Mouse (Mus musculus) lung, embryonic 14.5 days (tissue): ENCODE measurements around the gene Mark1. TPM values are rescaled to one million over a fixed set of nuclear protein-coding genes. Genes with fewer than 3 reads are reported as not detected.

Source experiments
- ATAC-seq: fragments of 200-750 bp; cut with Nextera tagmentation; 2 replicates; pipeline ENCODE4 v1.8.0; 2017; ENCODE audit warnings: mild to moderate bottlenecking, moderate TSS enrichment, moderate library complexity; ENCODE audit not compliant: insufficient read depth
- DNase-seq: peaks from one replicate; pipeline ENCODE4 v3.0.0-alpha.2; 2015
- H3K27ac ChIP-seq: fragments of 300-500 bp; sonication (generic); 2 replicates; pipeline ENCODE4 v1.5.1; 2014; ENCODE audit warnings: low read depth, mild to moderate bottlenecking, moderate library complexity
- H3K27me3 ChIP-seq: fragments of 300-500 bp; sonication (generic); 2 replicates; pipeline ENCODE4 v1.6.1; 2014; ENCODE audit warnings: low read length, control low read depth; ENCODE audit not compliant: insufficient read depth
- H3K36me3 ChIP-seq: fragments of 300-500 bp; sonication (generic); 2 replicates; pipeline ENCODE4 v1.6.1; 2014; ENCODE audit warnings: control low read depth; ENCODE audit not compliant: insufficient read depth
- H3K4me1 ChIP-seq: fragments of 300-500 bp; sonication (generic); 2 replicates; pipeline ENCODE4 v1.6.1; 2014; ENCODE audit warnings: antibody characterized with exemption, control low read depth; ENCODE audit not compliant: insufficient read depth
- H3K4me2 ChIP-seq: fragments of 300-500 bp; sonication (generic); 2 replicates; pipeline ENCODE4 v1.6.1; 2014; ENCODE audit warnings: mild to moderate bottlenecking
- H3K4me3 ChIP-seq: fragments of 300-500 bp; sonication (generic); 2 replicates; pipeline ENCODE4 v1.5.1; 2014; ENCODE audit warnings: low read depth, low read length
- H3K9ac ChIP-seq: fragments of 300-500 bp; sonication (generic); 2 replicates; pipeline ENCODE4 v1.6.1; 2014
- H3K9me3 ChIP-seq: fragments of 300-500 bp; sonication (generic); 2 replicates; pipeline ENCODE4 v1.6.1; 2016; ENCODE audit warnings: low read depth, low read length, control low read depth
- CTCF ChIP-seq: IDR thresholded peaks from 2 replicates; pipeline ENCODE4 v1.5.1; 2016; ENCODE audit warnings: antibody characterized with exemption, low read depth
- WGBS: fragments of 180-500 bp; shearing (Covaris S2); extraction: QIAGEN DNeasy Blood & Tissue Kit; methylation state at CpG from one replicate; pipeline ENCODE4 v1.1.7; 2014; 5-methylcytosine and 5-hydroxymethylcytosine counted together
- polyA plus RNA-seq: library from polyadenylated mRNA; unstranded; fragments of >200 nt; fragmentation: Nextera tagmentation; extraction: Ambion mirVana; gene quantifications from 2 replicates; pipeline ENCODE4 v1.2.1, GENCODE M21; 2014

The Mark1 gene
- polyA plus RNA-seq, 1 experiment from 2014 or later: 3.0 TPM

DNA sequence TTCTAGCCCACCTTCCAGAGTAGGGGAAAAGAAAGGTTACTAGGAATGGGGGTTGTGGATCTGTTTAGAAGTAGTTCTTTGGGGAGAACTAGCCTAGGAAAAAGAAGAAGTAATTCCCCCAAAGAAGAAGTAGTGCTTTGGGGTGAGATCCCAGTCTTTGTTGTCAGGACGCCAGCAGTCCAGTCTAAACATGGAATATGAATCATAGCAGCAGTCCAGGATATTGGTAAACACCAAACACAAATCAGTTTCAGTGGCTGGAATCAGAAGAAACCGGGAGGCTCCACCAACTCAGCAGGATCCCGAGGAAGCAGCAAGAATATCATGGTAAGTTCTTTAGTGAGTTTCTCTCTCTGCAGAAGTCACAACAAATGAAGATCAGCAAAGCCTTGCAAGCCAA lies 13.2 kb upstream of the Mark1 start:
- WGBS: 64% methylated on average over 3 of the region's 3 CpGs
- DNase-seq: no peak

DNA sequence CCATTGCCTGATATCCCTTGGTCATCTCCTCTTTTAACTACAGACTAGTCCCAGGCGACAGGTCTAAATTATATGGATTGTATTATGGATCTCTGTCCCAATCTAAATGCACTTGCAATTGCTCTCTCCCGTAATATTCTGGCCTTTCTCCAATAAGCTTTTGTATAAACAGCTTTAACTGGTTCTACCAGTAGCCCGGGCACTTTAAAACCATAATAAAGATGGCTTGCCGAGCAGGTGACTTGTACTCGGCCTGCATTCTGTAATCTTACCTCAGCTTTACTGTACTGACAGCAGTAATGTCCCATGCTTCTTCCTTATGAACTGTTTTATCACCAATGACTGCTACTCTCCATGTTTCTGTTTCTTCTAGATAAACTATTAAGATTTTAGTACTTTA lies 7.7 kb upstream of the Mark1 start:
- DNase-seq: peak; percentile 54
- H3K36me3 ChIP-seq: no peaks in the 10 kb centered on the region
- no peak overlapping the region for H3K4me2 ChIP-seq
- WGBS: 54% methylated on average over 5 of the region's 5 CpGs
- H3K9ac ChIP-seq: no peak overlapping the region
- no peaks in the 10 kb centered on the region for H3K4me1 ChIP-seq
- no peak overlapping the region for H3K4me3 ChIP-seq
- no peak for ATAC-seq
- H3K27me3 ChIP-seq: no peaks in the 10 kb centered on the region
- no peak overlapping the region for H3K27ac ChIP-seq
- no peaks in the 10 kb centered on the region for H3K9me3 ChIP-seq
- TF ChIP-seq CTCF: no peak

More for the DNA sequence above, 13.2 kb upstream of the Mark1 start:
- Histone ChIP-seq H3K27ac (no peak overlapping the region), H3K36me3 (no peaks in the 10 kb centered on the region), H3K9me3 (no peaks in the 10 kb centered on the region), H3K27me3 (no peaks in the 10 kb centered on the region), H3K9ac (no peak overlapping the region), H3K4me2 (no peak overlapping the region), H3K4me3 (no peak overlapping the region), H3K4me1 (no peaks in the 10 kb centered on the region)
- no peak for ATAC-seq
- TF ChIP-seq CTCF: no peak

DNA sequence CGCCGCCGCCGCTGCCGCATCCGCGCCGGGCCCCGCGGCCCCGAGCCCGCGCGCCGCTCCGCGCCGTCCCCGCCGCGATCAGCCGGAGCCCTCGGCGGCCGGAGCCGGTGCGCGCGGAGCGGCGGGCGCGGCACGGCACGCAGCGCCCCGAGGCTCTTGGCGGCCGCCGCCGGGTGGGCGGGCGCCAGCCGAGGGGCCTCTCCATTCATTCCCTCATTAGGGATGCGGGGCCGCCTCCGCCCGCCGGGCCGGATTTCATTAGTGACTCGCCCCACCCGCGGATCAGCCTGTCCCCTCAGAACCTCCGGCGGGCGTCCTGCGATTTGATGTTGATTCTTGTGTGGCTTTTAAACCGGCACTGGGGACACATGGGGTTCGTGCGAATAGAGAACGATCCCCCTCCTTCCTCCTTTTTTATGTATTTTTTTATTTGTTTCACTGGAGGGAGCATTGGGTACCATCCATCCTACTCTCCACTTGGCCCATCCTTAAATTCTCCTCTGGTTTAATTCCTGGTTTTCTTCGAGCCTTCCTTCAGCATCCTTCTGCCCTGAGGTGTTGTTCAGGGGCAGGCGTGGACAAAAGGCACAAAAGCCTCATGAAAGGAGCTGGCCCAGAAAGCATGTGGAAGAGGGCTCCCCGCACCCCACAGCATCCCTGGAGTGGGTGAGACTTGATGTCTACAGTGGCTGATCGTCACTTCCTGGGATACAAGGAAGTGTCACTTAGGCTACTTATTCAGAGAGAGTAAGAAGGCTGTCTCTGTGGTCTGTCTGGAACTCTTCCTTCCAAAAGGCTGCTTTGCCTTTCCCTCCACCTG lies 620 bp upstream of the Mark1 start:
- H3K9ac ChIP-seq: peak overlapping the region; percentile 87
- no peaks in the 10 kb centered on the region; the same call in none of the 2 replicates for H3K4me1 ChIP-seq
- H3K27ac ChIP-seq: no peak overlapping the region
- DNase-seq: peak; percentile 78
- no peaks in the 10 kb centered on the region for H3K36me3 ChIP-seq
- peak; percentile 62 for ATAC-seq
- H3K4me2 ChIP-seq: peak overlapping the region; percentile 85
- H3K9me3 ChIP-seq: no peaks in the 10 kb centered on the region
- 1% methylated on average over 41 of the region's 65 CpGs for WGBS
- peaks cover 11% of the 10 kb centered on the region; the same call in 1 of the 2 replicates for H3K27me3 ChIP-seq
- H3K4me3 ChIP-seq: peak overlapping the region; percentile 73
- no peak for TF ChIP-seq CTCF

DNA sequence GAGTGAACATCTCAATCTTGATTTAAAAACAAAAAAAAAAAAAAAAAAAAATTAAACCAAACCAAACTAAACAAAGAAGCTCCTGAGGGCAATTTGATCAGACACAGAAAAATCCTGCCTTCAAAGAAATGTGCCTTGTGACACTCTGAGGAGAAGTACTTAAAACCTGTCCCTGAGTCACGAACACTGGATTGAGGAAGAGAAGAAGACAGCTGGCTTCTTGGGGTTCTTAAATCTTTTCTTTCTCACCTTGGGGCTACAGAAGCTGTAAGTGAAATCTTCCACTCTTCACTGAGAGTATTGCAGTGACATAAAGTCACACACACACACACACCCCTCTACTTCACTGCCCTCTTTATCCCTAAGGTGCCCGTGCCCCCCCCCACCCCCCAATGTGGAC lies 739 bp downstream of the Mark1 start:
- Histone ChIP-seq H3K36me3 (no peaks in the 10 kb centered on the region), H3K9ac (peak overlapping the region; percentile 87), H3K27ac (no peak overlapping the region), H3K4me2 (peak overlapping the region; percentile 85), H3K4me3 (peak overlapping the region; percentile 73), H3K27me3 (peaks cover 11% of the 10 kb centered on the region; the same call in 1 of the 2 replicates), H3K9me3 (no peaks in the 10 kb centered on the region), H3K4me1 (no peaks in the 10 kb centered on the region; the same call in none of the 2 replicates)
- ATAC-seq (0 out of 2 replicates have a peak, but pooled peaks have one; percentile 6), DNase-seq (peak; percentile 9)
- 20% methylated on average over 2 of the region's 2 CpGs for WGBS
- TF ChIP-seq CTCF: no peak

DNA sequence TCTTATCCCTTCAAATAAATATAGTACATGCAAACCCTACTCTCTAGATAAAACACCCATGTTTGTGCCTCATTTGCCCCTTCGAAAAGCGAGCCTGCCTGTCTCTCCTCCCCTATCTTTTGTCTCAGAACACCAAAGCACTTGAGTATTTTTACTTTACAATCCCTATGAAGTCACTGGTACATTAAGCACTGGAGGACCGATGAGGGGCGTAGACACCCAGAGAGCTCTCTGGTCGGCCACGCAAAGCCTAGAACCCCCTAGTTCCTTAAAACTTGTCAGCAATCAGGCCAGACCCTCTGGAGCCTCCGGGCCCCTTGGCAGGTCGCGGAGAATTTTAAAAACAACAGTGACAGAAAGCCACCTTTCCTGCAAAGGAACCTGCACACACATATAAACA lies 1.2 kb downstream of the Mark1 start:
- Histone ChIP-seq H3K4me3 (peak overlapping the region; percentile 73), H3K27me3 (peaks cover 11% of the 10 kb centered on the region; the same call in 1 of the 2 replicates), H3K4me1 (no peaks in the 10 kb centered on the region; the same call in none of the 2 replicates), H3K36me3 (no peaks in the 10 kb centered on the region), H3K27ac (no peak overlapping the region), H3K9ac (no peak overlapping the region), H3K4me2 (peak overlapping the region; percentile 85), H3K9me3 (no peaks in the 10 kb centered on the region)
- no peak for TF ChIP-seq CTCF
- ATAC-seq (no peak), DNase-seq (peak; percentile 8)
- WGBS: 44% methylated on average over 9 of the region's 9 CpGs

DNA sequence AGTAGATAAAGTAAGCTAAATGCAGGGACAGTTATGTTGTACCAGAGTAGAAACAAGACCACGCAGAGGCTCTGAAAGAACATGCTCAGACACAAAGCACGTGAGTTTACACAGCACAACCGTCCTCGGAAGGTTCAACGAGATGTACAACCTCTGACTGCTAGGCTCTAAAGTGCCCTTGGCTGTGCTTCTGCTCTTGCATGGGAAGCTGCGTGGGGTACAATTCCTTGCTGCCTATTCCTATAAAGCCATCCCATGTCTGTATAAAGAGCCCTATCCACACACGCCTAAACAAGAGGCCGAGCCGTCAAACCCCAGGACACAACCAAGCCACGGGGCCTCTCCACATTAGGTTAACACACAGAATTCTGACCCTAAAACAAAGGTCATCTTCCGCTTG lies 1.9 kb downstream of the Mark1 start:
- Histone ChIP-seq H3K27me3 (peaks cover 11% of the 10 kb centered on the region; the same call in 1 of the 2 replicates), H3K4me1 (no peaks in the 10 kb centered on the region; the same call in none of the 2 replicates), H3K27ac (no peak overlapping the region), H3K9ac (no peak overlapping the region), H3K9me3 (no peaks in the 10 kb centered on the region), H3K36me3 (no peaks in the 10 kb centered on the region), H3K4me3 (no peak overlapping the region), H3K4me2 (no peak overlapping the region; the same call in 1 of the 2 replicates)
- 53% methylated on average over 11 of the region's 11 CpGs for WGBS
- ATAC-seq (no peak), DNase-seq (no peak)
- no peak for TF ChIP-seq CTCF

DNA sequence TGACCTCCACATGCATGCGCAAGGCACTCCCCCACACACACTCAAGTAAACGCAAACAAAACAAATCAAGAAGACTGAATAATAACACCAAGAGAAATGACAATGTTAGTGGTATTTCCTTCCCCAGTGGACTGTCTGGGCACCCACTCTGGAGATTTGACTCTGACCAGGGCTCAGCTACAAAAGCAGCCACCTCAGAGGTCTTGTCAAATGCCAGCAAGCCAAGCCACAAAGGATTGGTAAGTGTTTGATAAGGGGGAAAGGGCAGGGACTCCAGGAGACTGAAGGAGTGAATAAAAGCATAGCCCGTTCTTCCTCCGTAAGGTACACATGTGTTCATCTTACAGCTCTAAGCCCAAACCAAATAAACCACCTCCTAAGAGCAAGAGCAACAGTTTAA lies 4.0 kb downstream of the Mark1 start:
- H3K4me1 ChIP-seq: no peaks in the 10 kb centered on the region; the same call in none of the 2 replicates
- H3K4me3 ChIP-seq: no peak overlapping the region
- H3K36me3 ChIP-seq: no peaks in the 10 kb centered on the region
- H3K9ac ChIP-seq: no peak overlapping the region
- H3K27me3 ChIP-seq: 0 out of 2 replicates have a peak, but pooled peaks cover 2% of the 10 kb centered on the region
- no peak overlapping the region for H3K27ac ChIP-seq
- no peak for TF ChIP-seq CTCF
- H3K4me2 ChIP-seq: no peak overlapping the region
- WGBS: 69% methylated on average over 4 of the region's 4 CpGs
- H3K9me3 ChIP-seq: no peaks in the 10 kb centered on the region
- DNase-seq (no peak), ATAC-seq (no peak)
